12 mouse cellular contexts compared by ENCODE assay signal in the genomic region with DNA sequence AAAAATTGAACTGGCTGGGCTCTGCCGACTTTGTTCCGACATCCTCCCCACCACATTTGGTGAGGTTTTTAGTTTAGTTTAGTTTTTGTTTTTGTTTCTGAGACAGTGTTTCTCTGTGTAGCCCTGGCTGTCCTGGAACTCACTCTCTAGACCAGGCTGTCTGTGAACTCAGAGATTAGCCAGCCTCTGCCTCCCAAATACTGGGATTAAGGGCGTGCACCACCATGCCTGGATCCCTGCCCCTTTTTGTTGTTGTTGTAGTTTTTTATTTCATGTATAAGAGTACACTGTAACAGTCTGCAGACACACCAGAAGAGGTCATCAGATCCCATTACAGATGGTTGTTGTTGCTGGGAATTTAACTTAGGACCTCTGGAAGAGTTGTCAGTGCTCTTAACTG.
"Had no signal": no experiment of that assay in that cellular context is flagged by ENCODE, and none has a peak within 500 bp of the region (broad histone marks: within the 10 kb centered on the region; RNA-seq: fewer than 3 reads in every experiment).

No protein-coding gene starts in this region.

- H3K4me3 ChIP-seq: limb, embryonic 12.5 days; lung, embryonic 15.5 days; megakaryocyte, embryonic 14.5 days; midbrain, embryonic 12.5 days had no signal

- DNase-seq: kidney, adult 8-10 months; kidney, postnatal 25 days; layer of hippocampus, postnatal 36 days; lung, postnatal 14 days; right cerebral cortex, postnatal 14 days; thymus, postnatal 4 days had no signal

- ATAC-seq: inflammation-experienced regulatory T-cells, adult 6 months had no signal

- H3K27me3 ChIP-seq: limb, embryonic 12.5 days; lung, embryonic 15.5 days; midbrain, embryonic 12.5 days had no signal

- H3K4me2 ChIP-seq: limb, embryonic 12.5 days; lung, embryonic 15.5 days; midbrain, embryonic 12.5 days had no signal

- H3K27ac ChIP-seq: limb, embryonic 12.5 days; lung, embryonic 15.5 days; macrophage; midbrain, embryonic 12.5 days had no signal

- H3K4me1 ChIP-seq: limb, embryonic 12.5 days; lung, embryonic 15.5 days; midbrain, embryonic 12.5 days had no signal

- H3K9me3 ChIP-seq: limb, embryonic 12.5 days; lung, embryonic 15.5 days; megakaryocyte, embryonic 14.5 days; midbrain, embryonic 12.5 days had no signal

- H3K9ac ChIP-seq: limb, embryonic 12.5 days; lung, embryonic 15.5 days; midbrain, embryonic 12.5 days had no signal

- H3K36me3 ChIP-seq: limb, embryonic 12.5 days; lung, embryonic 15.5 days; midbrain, embryonic 12.5 days had no signal
